10 mouse cellular contexts compared by ENCODE assay signal in the genomic region with DNA sequence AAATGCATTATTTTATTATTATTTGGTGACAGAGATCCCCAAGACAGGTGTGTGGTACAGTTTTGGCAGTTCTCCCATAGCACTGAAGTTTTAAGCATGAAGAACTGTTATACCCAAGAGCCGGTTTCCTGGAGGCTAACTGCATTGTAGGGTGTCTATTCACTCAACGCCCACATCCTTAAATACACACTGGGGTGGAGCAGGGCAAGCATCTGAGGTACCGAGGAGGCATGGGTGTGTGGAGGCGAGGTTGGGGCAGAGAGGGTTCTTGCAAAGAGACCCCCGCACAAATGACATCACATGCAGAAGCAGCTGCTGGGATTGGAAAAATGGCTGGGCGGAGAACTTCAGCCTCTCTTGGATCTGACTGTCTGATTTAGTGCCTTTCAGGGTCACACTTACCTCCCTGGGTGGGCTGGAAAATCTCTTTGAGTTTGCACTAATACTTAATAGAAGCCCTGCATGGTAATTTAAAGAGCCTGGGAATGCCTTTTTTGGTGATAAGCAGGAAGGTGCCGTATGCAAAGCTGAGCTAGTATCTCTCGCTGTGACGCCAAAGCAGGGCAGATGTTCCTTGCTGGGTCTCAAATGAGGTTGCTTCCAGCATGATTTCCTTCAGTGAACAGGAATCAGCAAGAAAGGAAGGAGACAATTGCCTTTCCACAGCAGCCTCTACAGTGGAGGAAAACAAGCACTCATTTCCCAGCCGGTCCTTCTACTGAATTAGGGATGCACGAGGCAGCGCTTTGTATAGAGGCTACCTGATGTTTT. TPM values are rescaled to one million over a fixed set of nuclear protein-coding genes. Genes with fewer than 3 reads are reported as not detected.
DNase-seq lines count a peak whose midpoint lies in the region; ATAC-seq and TF ChIP-seq lines count a peak whose summit lies in the region.
"Had no signal": no experiment of that assay in that cellular context is flagged by ENCODE, and none has a peak within 500 bp of the region (broad histone marks: within the 10 kb centered on the region; RNA-seq: fewer than 3 reads in every experiment).

No protein-coding gene starts in this region.

- no peak for TF ChIP-seq CTCF in brain, embryonic 14.5 days (IDR thresholded peaks at IDR 0.05; ENCODE audit: borderline replicate concordance, extremely low read depth, insufficient read depth, insufficient read length)
- no peak for TF ChIP-seq CTCF in hindbrain, postnatal 0 days (IDR thresholded peaks at IDR 0.05; ENCODE audit: low read depth)

- peaks cover 2 to 3% of the 10 kb centered on the region in 2 experiments; a peak in 1 of 4 replicates for H3K4me1 ChIP-seq in heart, embryonic 14.5 days (ENCODE audit: control insufficient read depth in 2 of 2, insufficient read depth in 2 of 2, low read length in 2 of 2)
- H3K4me1 ChIP-seq in hindbrain, postnatal 0 days (ENCODE audit: insufficient read depth, low read length): no peaks in the 10 kb centered on the region; the same call in 1 of the 2 replicates
- peaks cover 20% of the 10 kb centered on the region for H3K4me1 ChIP-seq in neural tube, embryonic 15.5 days

- peak overlapping the region; percentile 47 for H3K4me2 ChIP-seq in heart, embryonic 14.5 days (ENCODE audit: low read length)
- peak overlapping the region; percentile 42 for H3K4me2 ChIP-seq in hindbrain, postnatal 0 days (ENCODE audit: low read depth, low read length)
- H3K4me2 ChIP-seq in neural tube, embryonic 15.5 days: peak overlapping the region; percentile 46
- H3K4me2 ChIP-seq: limb, embryonic 15.5 days had no signal

- H3K27me3 ChIP-seq in heart, embryonic 14.5 days (ENCODE audit: control insufficient read depth, insufficient read depth, low read length): no peaks in the 10 kb centered on the region
- no peaks in the 10 kb centered on the region for H3K27me3 ChIP-seq in hindbrain, postnatal 0 days (ENCODE audit: insufficient read depth, low read length)
- no peaks in the 10 kb centered on the region for H3K27me3 ChIP-seq in neural tube, embryonic 15.5 days (replicated peaks)
- H3K27me3 ChIP-seq: limb, embryonic 15.5 days had no signal

- intact Hi-C loops in heart, postnatal 36 days (cut with DNase I): no loop called here

- H3K9me3 ChIP-seq in heart, embryonic 14.5 days (ENCODE audit: control insufficient read depth, low read length): no peaks in the 10 kb centered on the region
- H3K9me3 ChIP-seq in hindbrain, postnatal 0 days (ENCODE audit: low read length): no peaks in the 10 kb centered on the region
- H3K9me3 ChIP-seq in neural tube, embryonic 15.5 days (replicated peaks): no peaks in the 10 kb centered on the region
- H3K9me3 ChIP-seq: limb, embryonic 15.5 days had no signal

- no peak for ATAC-seq in heart, embryonic 14.5 days (ENCODE audit: insufficient number of reproducible peaks, insufficient read depth, low FRiP score, low read depth)
- ATAC-seq in hindbrain, postnatal 0 days: 0 out of 2 replicates have a peak, but pooled peaks have one; percentile 27
- peak; percentile 77 for ATAC-seq in neural tube, embryonic 15.5 days (ENCODE audit: low FRiP score)

- no peak overlapping the region for H3K9ac ChIP-seq in heart, embryonic 14.5 days (ENCODE audit: low read length)
- H3K9ac ChIP-seq in hindbrain, postnatal 0 days (replicated peaks; ENCODE audit: low read length): 0 out of 2 replicates have a peak overlapping the region, but pooled peaks have one; percentile 21
- H3K9ac ChIP-seq in neural tube, embryonic 15.5 days (replicated peaks): peak overlapping the region; percentile 17
- H3K9ac ChIP-seq: limb, embryonic 15.5 days had no signal

- no peaks in the 10 kb centered on the region for H3K36me3 ChIP-seq in heart, embryonic 14.5 days (ENCODE audit: control insufficient read depth, insufficient read depth, low read length)
- H3K36me3 ChIP-seq in hindbrain, postnatal 0 days (ENCODE audit: insufficient read depth, low read length): no peaks in the 10 kb centered on the region
- H3K36me3 ChIP-seq in neural tube, embryonic 15.5 days: no peaks in the 10 kb centered on the region
- H3K36me3 ChIP-seq: limb, embryonic 15.5 days had no signal

- H3K27ac ChIP-seq in heart, embryonic 14.5 days (replicated peaks in 1 of 2; ENCODE audit: control insufficient read depth in 1 of 2, insufficient read depth in 1 of 2, low read depth in 2 of 2, low read length in 2 of 2): no peak overlapping the region
- H3K27ac ChIP-seq in hindbrain, postnatal 0 days: peak overlapping the region; percentile 56
- peak overlapping the region; percentile 79 for H3K27ac ChIP-seq in neural tube, embryonic 15.5 days (replicated peaks)
- H3K27ac ChIP-seq: limb, embryonic 15.5 days had no signal

- TF ChIP-seq POLR2A in brain, embryonic 14.5 days (IDR thresholded peaks at IDR 0.05; ENCODE audit: borderline replicate concordance, extremely low read depth, insufficient read depth, insufficient read length, poor library complexity, severe bottlenecking): no peak

- 23% methylated on average over 12 of the region's 12 CpGs for WGBS in heart, embryonic 14.5 days
- 14% methylated on average over 12 of the region's 12 CpGs for WGBS in hindbrain, postnatal 0 days
- WGBS in neural tube, embryonic 15.5 days: 10% methylated on average over 12 of the region's 12 CpGs

- H3K4me3 ChIP-seq in heart, embryonic 14.5 days (ENCODE audit: control insufficient read depth in 1 of 2, insufficient read depth in 1 of 2, low read depth in 1 of 2, low read length in 2 of 2): no peak overlapping the region
- peak overlapping the region; percentile 1; the same call in 1 of the 2 replicates for H3K4me3 ChIP-seq in hindbrain, postnatal 0 days (ENCODE audit: low read length)
- 0 out of 2 replicates have a peak overlapping the region, but pooled peaks have one; percentile 4 for H3K4me3 ChIP-seq in neural tube, embryonic 15.5 days (replicated peaks)
- H3K4me3 ChIP-seq: limb, embryonic 15.5 days had no signal

- DNase-seq in heart, postnatal 36 days: no peak
- peak; percentile 71 for DNase-seq in brain, embryonic 14.5 days (ENCODE audit: low read depth)
- DNase-seq in hindbrain, postnatal 0 days (ENCODE audit: low spot score): peak; percentile 57
- no peak for DNase-seq in ovary, postnatal 36 days (ENCODE audit: low spot score)
- DNase-seq in adrenal gland, adult 2 months: no peak
- DNase-seq in urinary bladder, postnatal 10 days (ENCODE audit: low spot score): no peak
- DNase-seq: adrenal gland, adult 8-10 months had no signal

RNA-seq across cellular contexts. Expression of a gene that starts 53.9 kb away (rescaled TPM):
- polyA plus RNA-seq in heart, embryonic 14.5 days (2014; fragmentation: Nextera tagmentation; extraction: Ambion mirVana): 11.8 and 12.0 TPM in 2 replicates
- total RNA-seq in heart, postnatal 36 days (2021): 1 to 10 TPM; 4.3 to 6.1 TPM
- 50.1 and 53.2 TPM in 2 replicates for polyA plus RNA-seq in brain, embryonic 14.5 days (2012; rRNA removed)
- 26.4 and 31.0 TPM in 2 replicates for total RNA-seq in hindbrain, postnatal 0 days (2014; rRNA removed)
- polyA plus RNA-seq in hindbrain, postnatal 0 days (2015; fragmentation: Nextera tagmentation; extraction: Ambion mirVana): 23.0 and 25.1 TPM in 2 replicates
- 25.1 and 25.3 TPM in 2 replicates for polyA plus RNA-seq in neural tube, embryonic 15.5 days (2015; fragmentation: Nextera tagmentation; extraction: Ambion mirVana)
- 10 to 100 TPM in 1 of 2 experiments, 1 to 10 TPM in 1; 8.0 to 16.3 TPM for total RNA-seq in adrenal gland, adult 2 months (2021)
- polyA plus RNA-seq in adrenal gland, adult 2 months (2012; rRNA removed): 1.8 and 2.3 TPM in 2 replicates

Comparison
In these comparisons a context has a peak if more than half of its experiments do, and no peak if none do; other contexts are left out.
1. H3K27ac ChIP-seq: peak in hindbrain, postnatal 0 days (single experiment) and neural tube, embryonic 15.5 days (single experiment); none in heart, embryonic 14.5 days (0 of 2).
2. H3K4me3 ChIP-seq: peak in hindbrain, postnatal 0 days (single experiment) and neural tube, embryonic 15.5 days (single experiment); none in heart, embryonic 14.5 days (0 of 2).
3. DNase-seq: peak in brain, embryonic 14.5 days (single experiment) and hindbrain, postnatal 0 days (single experiment); none in heart, postnatal 36 days (0 of 2), ovary, postnatal 36 days (single experiment), adrenal gland, adult 2 months (single experiment) and urinary bladder, postnatal 10 days (single experiment).
4. Peak in every context shown above with its lines, with median percentiles within 50 percentile points of each other: H3K4me2 ChIP-seq.